Mouse (Mus musculus): Measurements from ENCODE around the gene Kif24.

- TF ChIP-seq CTCF (IDR thresholded peaks at IDR 0.05; ENCODE audit: low read depth), result no peak
- no peak for TF ChIP-seq EP300 (optimal IDR thresholded peaks at IDR 0.05)
Measured at GRCm38 (mm10) chr4:41447595-41447994, 17.1 kb downstream of the Kif24 start.

Measured in stomach, postnatal 0 days (tissue).